ENCODE assay signal across 16 mouse cellular contexts in the genomic region with DNA sequence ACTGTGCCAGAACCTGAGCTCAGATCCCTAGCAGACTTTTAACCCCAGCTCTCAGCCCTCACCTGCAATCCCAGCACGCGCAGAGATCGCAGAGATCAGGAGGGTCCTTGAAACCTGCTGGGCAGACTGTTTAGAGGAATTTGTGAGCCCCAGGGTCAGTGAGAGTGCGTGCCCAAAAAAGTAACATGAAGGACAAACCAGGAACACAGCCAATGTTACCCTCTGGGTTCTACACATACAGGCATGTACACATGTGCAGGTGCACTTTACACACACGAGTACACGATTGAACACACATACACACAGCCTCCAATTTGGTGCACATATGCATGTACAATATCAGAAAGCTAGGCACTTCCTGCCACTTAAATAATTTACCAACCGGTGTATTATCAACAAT.
DNase-seq lines count a peak whose midpoint lies in the region; ATAC-seq and TF ChIP-seq lines count a peak whose summit lies in the region.
"Had no signal": no experiment of that assay in that cellular context is flagged by ENCODE, and none has a peak within 500 bp of the region (broad histone marks: within the 10 kb centered on the region; RNA-seq: fewer than 3 reads in every experiment).

No protein-coding gene starts in this region.

- 0 out of 2 replicates have a peak, but pooled peaks have one; percentile 42 for ATAC-seq in intestine, embryonic 16.5 days
- ATAC-seq in intestine, postnatal 0 days = no peak
- ATAC-seq in hindbrain, embryonic 12.5 days (ENCODE audit: low FRiP score) = 0 out of 2 replicates have a peak, but pooled peaks have one; percentile 14
- no peak for ATAC-seq in hindbrain, postnatal 0 days
- no peak for ATAC-seq in midbrain, postnatal 0 days (ENCODE audit: low FRiP score)
- ATAC-seq: inflammation-experienced regulatory T-cells, adult 6 months had no signal

- TF ChIP-seq CTCF in intestine, postnatal 0 days (IDR thresholded peaks at IDR 0.05; ENCODE audit: low read depth) = no peak
- no peak for TF ChIP-seq CTCF in hindbrain, postnatal 0 days (IDR thresholded peaks at IDR 0.05; ENCODE audit: low read depth)
- no peak for TF ChIP-seq CTCF in midbrain, postnatal 0 days (IDR thresholded peaks at IDR 0.05)

- H3K36me3 ChIP-seq in intestine, embryonic 16.5 days (ENCODE audit: control insufficient read depth, insufficient read depth, low read length) = no peaks in the 10 kb centered on the region
- no peaks in the 10 kb centered on the region for H3K36me3 ChIP-seq in intestine, postnatal 0 days (ENCODE audit: control insufficient read depth, insufficient read depth)
- H3K36me3 ChIP-seq in hindbrain, embryonic 12.5 days = no peaks in the 10 kb centered on the region
- no peaks in the 10 kb centered on the region for H3K36me3 ChIP-seq in hindbrain, postnatal 0 days (ENCODE audit: insufficient read depth, low read length)
- no peaks in the 10 kb centered on the region for H3K36me3 ChIP-seq in midbrain, postnatal 0 days (ENCODE audit: insufficient read depth, low read length)
- H3K36me3 ChIP-seq: G1E had no signal

- no peak overlapping the region for H3K9ac ChIP-seq in intestine, embryonic 16.5 days (ENCODE audit: low read depth, low read length)
- no peak overlapping the region for H3K9ac ChIP-seq in intestine, postnatal 0 days (ENCODE audit: low read depth, low read length)
- H3K9ac ChIP-seq in hindbrain, embryonic 12.5 days = no peak overlapping the region
- no peak overlapping the region for H3K9ac ChIP-seq in hindbrain, postnatal 0 days (replicated peaks; ENCODE audit: low read length)
- no peak overlapping the region for H3K9ac ChIP-seq in midbrain, postnatal 0 days (replicated peaks; ENCODE audit: low read length, poor library complexity, severe bottlenecking)

- no peak overlapping the region for H3K27ac ChIP-seq in intestine, embryonic 16.5 days (ENCODE audit: low read length)
- H3K27ac ChIP-seq in intestine, postnatal 0 days (ENCODE audit: low read depth, low read length) = no peak overlapping the region
- H3K27ac ChIP-seq in hindbrain, embryonic 12.5 days = peak overlapping the region; percentile 76
- peak overlapping the region; percentile 67; the same call in 1 of the 2 replicates for H3K27ac ChIP-seq in hindbrain, postnatal 0 days
- peak overlapping the region; percentile 63; the same call in 1 of the 2 replicates for H3K27ac ChIP-seq in midbrain, postnatal 0 days (ENCODE audit: low read depth, low read length)
- H3K27ac ChIP-seq: heart, adult 2 months; stomach, postnatal 0 days had no signal

- H3K4me3 ChIP-seq in intestine, embryonic 16.5 days (ENCODE audit: low read length) = no peak overlapping the region
- no peak overlapping the region for H3K4me3 ChIP-seq in intestine, postnatal 0 days (ENCODE audit: low read depth, low read length)
- H3K4me3 ChIP-seq in hindbrain, embryonic 12.5 days = no peak overlapping the region
- H3K4me3 ChIP-seq in hindbrain, postnatal 0 days (ENCODE audit: low read length) = no peak overlapping the region
- no peak overlapping the region for H3K4me3 ChIP-seq in midbrain, postnatal 0 days (ENCODE audit: low read depth, low read length)
- H3K4me3 ChIP-seq: heart, adult 2 months; myocyte had no signal

- no peaks in the 10 kb centered on the region for H3K27me3 ChIP-seq in intestine, embryonic 16.5 days (replicated peaks; ENCODE audit: control insufficient read depth, insufficient read depth, low read length)
- no peaks in the 10 kb centered on the region for H3K27me3 ChIP-seq in intestine, postnatal 0 days (replicated peaks; ENCODE audit: control insufficient read depth, insufficient read depth, low read length)
- H3K27me3 ChIP-seq in hindbrain, embryonic 12.5 days = no peaks in the 10 kb centered on the region
- no peaks in the 10 kb centered on the region for H3K27me3 ChIP-seq in hindbrain, postnatal 0 days (ENCODE audit: insufficient read depth, low read length)
- no peaks in the 10 kb centered on the region for H3K27me3 ChIP-seq in midbrain, postnatal 0 days (ENCODE audit: insufficient read depth, low read length)

- H3K9me3 ChIP-seq in intestine, embryonic 16.5 days (ENCODE audit: control insufficient read depth, low read length) = no peaks in the 10 kb centered on the region
- H3K9me3 ChIP-seq in intestine, postnatal 0 days (ENCODE audit: control insufficient read depth) = no peaks in the 10 kb centered on the region
- no peaks in the 10 kb centered on the region for H3K9me3 ChIP-seq in hindbrain, embryonic 12.5 days (replicated peaks)
- no peaks in the 10 kb centered on the region for H3K9me3 ChIP-seq in hindbrain, postnatal 0 days (ENCODE audit: low read length)
- H3K9me3 ChIP-seq in midbrain, postnatal 0 days (ENCODE audit: low read length) = no peaks in the 10 kb centered on the region
- H3K9me3 ChIP-seq: G1E had no signal

- WGBS in intestine, embryonic 16.5 days = 53% methylated on average over 7 of the region's 7 CpGs
- 68% methylated on average over 7 of the region's 7 CpGs for WGBS in intestine, postnatal 0 days
- 33% methylated on average over 7 of the region's 7 CpGs for WGBS in hindbrain, embryonic 12.5 days
- WGBS in hindbrain, postnatal 0 days = 47% methylated on average over 7 of the region's 7 CpGs
- 53% methylated on average over 7 of the region's 7 CpGs for WGBS in midbrain, postnatal 0 days

- H3K4me2 ChIP-seq in intestine, embryonic 16.5 days (ENCODE audit: low read depth, low read length) = no peak overlapping the region
- H3K4me2 ChIP-seq in intestine, postnatal 0 days (replicated peaks; ENCODE audit: low read depth) = no peak overlapping the region
- H3K4me2 ChIP-seq in hindbrain, embryonic 12.5 days (replicated peaks) = no peak overlapping the region
- H3K4me2 ChIP-seq in hindbrain, postnatal 0 days (ENCODE audit: low read depth, low read length) = no peak overlapping the region
- H3K4me2 ChIP-seq in midbrain, postnatal 0 days (ENCODE audit: low read depth, low read length, poor library complexity, severe bottlenecking) = no peak overlapping the region

- no peak for DNase-seq in hindbrain, postnatal 0 days (ENCODE audit: low spot score)
- no peak for DNase-seq in midbrain, postnatal 0 days (ENCODE audit: low spot score)
- DNase-seq in left cerebral cortex, adult 11 months (ENCODE audit: low spot score) = no peak
- DNase-seq in thymus, postnatal 4 days = no peak
- no peak for DNase-seq in kidney, postnatal 14 days
- DNase-seq: gastrocnemius, postnatal 14 days; heart, adult 2 months; lung, adult 2 months; thymus, postnatal 36 days had no signal

- H3K4me1 ChIP-seq in intestine, embryonic 16.5 days (ENCODE audit: control insufficient read depth, insufficient read depth, low read length) = 0 out of 2 replicates have a peak, but pooled peaks cover 3% of the 10 kb centered on the region
- no peaks in the 10 kb centered on the region for H3K4me1 ChIP-seq in intestine, postnatal 0 days (replicated peaks; ENCODE audit: control insufficient read depth, insufficient read depth, low read length)
- H3K4me1 ChIP-seq in hindbrain, embryonic 12.5 days = peaks cover 19% of the 10 kb centered on the region
- H3K4me1 ChIP-seq in hindbrain, postnatal 0 days (ENCODE audit: insufficient read depth, low read length) = peaks cover 15% of the 10 kb centered on the region
- H3K4me1 ChIP-seq in midbrain, postnatal 0 days (ENCODE audit: insufficient read depth, low read length) = peaks cover 5% of the 10 kb centered on the region; the same call in 1 of the 2 replicates

Comparison
In these comparisons a context has a peak if more than half of its experiments do, and no peak if none do; other contexts are left out.
1. ATAC-seq: peak in intestine, embryonic 16.5 days (single experiment) and hindbrain, embryonic 12.5 days (single experiment); none in intestine, postnatal 0 days (single experiment), hindbrain, postnatal 0 days (single experiment) and midbrain, postnatal 0 days (single experiment).
2. H3K27ac ChIP-seq: peak in hindbrain, embryonic 12.5 days (single experiment), hindbrain, postnatal 0 days (single experiment) and midbrain, postnatal 0 days (single experiment); none in intestine, embryonic 16.5 days (single experiment) and intestine, postnatal 0 days (single experiment).